Mouse (Mus musculus) limb, embryonic 11.5 days (tissue): ENCODE measurements at regions not wholly inside any gene's neighbourhood (a gene's known extent, or its start where the extent isn't known, plus 50 kb on each side); places are given as distances from the start of the nearest gene placed in this dataset.

Experiments
- ATAC-seq: fragments of 200-750 bp; cut with Nextera tagmentation; 2 replicates; pipeline ENCODE4 v1.8.0; 2017; ENCODE audit warnings: low read depth; ENCODE audit not compliant: insufficient number of reproducible peaks, low FRiP score, low TSS enrichment
- DNase-seq: peaks from one replicate; pipeline ENCODE4 v3.0.0-alpha.2; 2015; ENCODE audit warnings: low spot score
- H3K27ac ChIP-seq: fragments of 300-500 bp; sonication (generic); replicated peaks from 2 replicates; pipeline ENCODE4 v1.5.1; 2014; ENCODE audit warnings: low read depth, mild to moderate bottlenecking, low read length
- H3K27me3 ChIP-seq: fragments of 300-500 bp; sonication (generic); 2 replicates; pipeline ENCODE4 v1.6.1; 2014; ENCODE audit warnings: mild to moderate bottlenecking, low read length, mixed read lengths; ENCODE audit not compliant: control insufficient read depth, insufficient read depth
- H3K36me3 ChIP-seq: fragments of 300-500 bp; sonication (generic); 2 replicates; pipeline ENCODE4 v1.6.1; 2014; ENCODE audit warnings: mild to moderate bottlenecking, low read length, moderate library complexity, mixed read lengths; ENCODE audit not compliant: control insufficient read depth, insufficient read depth
- H3K4me1 ChIP-seq: fragments of 300-500 bp; sonication (generic); 2 replicates; pipeline ENCODE4 v1.6.1; 2014; ENCODE audit warnings: low read length, mixed read lengths; ENCODE audit not compliant: control insufficient read depth, insufficient read depth
- H3K4me2 ChIP-seq: fragments of 300-500 bp; sonication (generic); 2 replicates; pipeline ENCODE4 v1.6.1; 2014; ENCODE audit warnings: low read depth, mild to moderate bottlenecking, moderate library complexity; ENCODE audit not compliant: severe bottlenecking
- H3K4me3 ChIP-seq: fragments of 300-500 bp; sonication (generic); 2 replicates; pipeline ENCODE4 v1.5.1; 2014; ENCODE audit warnings: low read depth, low read length
- H3K9ac ChIP-seq: fragments of 300-500 bp; sonication (generic); 2 replicates; pipeline ENCODE4 v1.6.1; 2014; ENCODE audit warnings: mild to moderate bottlenecking, low read length
- H3K9me3 ChIP-seq: fragments of 300-500 bp; sonication (generic); 2 replicates; pipeline ENCODE4 v1.6.1; 2016; ENCODE audit warnings: low read length; ENCODE audit not compliant: control insufficient read depth
- WGBS: fragments of 180-500 bp; shearing (Covaris S2); extraction: QIAGEN DNeasy Blood & Tissue Kit; methylation state at CpG from one replicate; pipeline ENCODE4 v1.1.7; 2014; 5-methylcytosine and 5-hydroxymethylcytosine counted together

GRCm38 (mm10) chr19:22008053-22008935, 130.6 kb upstream of the Trpm3 start:
- no peaks in the 10 kb centered on the region for H3K9me3 ChIP-seq
- DNase-seq (no peak), ATAC-seq (no peak)
- no peak overlapping the region for H3K4me3 ChIP-seq
- H3K4me1 ChIP-seq = no peaks in the 10 kb centered on the region
- WGBS = 89% methylated on average over 13 of the region's 13 CpGs
- H3K27me3 ChIP-seq = no peaks in the 10 kb centered on the region
- no peaks in the 10 kb centered on the region for H3K36me3 ChIP-seq
- H3K27ac ChIP-seq = no peak overlapping the region
- H3K9ac ChIP-seq = no peak overlapping the region
- H3K4me2 ChIP-seq = no peak overlapping the region

DNA sequence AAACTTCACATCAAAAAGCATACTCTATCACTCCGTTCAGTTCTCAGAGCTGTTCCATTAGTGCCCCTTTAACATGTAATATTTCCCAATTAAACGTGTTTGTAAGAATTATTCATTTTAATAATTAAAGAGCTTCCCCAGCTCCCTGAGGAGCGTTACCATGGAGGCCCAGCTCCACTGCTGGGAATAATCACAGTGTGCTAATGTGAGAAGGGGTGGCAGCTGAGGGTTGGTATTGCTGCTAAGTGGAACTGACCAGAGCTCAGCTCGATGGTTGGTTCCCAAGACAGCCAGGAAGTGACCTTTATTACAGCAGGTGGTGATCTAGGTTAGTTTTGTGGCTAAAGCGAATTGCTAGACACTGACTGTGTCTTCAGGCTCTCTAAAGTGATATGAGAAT, 128.6 kb upstream of the Trpm3 start:
- no peak overlapping the region for H3K27ac ChIP-seq
- no peak overlapping the region for H3K9ac ChIP-seq
- DNase-seq (no peak), ATAC-seq (no peak)
- no peaks in the 10 kb centered on the region for H3K9me3 ChIP-seq
- no peak overlapping the region for H3K4me2 ChIP-seq
- no peaks in the 10 kb centered on the region for H3K27me3 ChIP-seq
- WGBS = 76% methylated on average over 5 of the region's 5 CpGs
- no peaks in the 10 kb centered on the region for H3K36me3 ChIP-seq
- no peaks in the 10 kb centered on the region for H3K4me1 ChIP-seq
- H3K4me3 ChIP-seq = no peak overlapping the region

DNA sequence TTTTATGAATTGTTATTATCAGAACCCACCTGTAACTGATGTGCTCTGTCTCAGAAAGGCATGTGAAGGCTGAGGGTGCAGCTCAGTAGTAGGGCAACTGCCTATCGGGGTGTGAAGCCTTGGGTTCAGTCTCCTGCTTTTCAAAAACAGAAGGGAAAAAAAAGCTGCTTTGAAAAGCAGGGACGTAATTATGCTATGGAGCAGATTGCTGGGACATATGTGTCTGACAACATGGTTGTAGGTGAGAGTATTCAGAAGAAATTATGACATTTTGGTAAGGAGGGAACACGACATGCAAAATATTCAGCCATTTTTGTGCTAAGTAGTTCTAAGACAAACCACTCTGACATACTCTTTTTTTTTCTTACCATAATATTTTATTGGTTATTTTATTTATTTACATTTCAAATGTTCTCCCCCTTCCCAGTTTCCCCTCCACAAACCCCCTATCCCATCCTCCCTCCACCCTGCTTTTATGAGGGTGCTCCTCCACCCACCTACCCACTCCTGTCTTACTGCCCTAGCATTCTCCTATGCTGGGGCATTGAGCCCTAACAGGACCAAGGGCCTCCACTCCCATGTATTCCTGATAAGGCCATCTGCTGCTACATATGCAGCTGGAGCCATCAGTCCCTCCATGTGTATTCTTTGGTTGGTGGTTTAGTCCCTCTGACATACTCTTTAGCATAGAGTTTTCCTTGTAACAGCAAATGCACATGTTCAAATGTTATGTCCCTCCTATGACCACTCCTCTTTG, 122.8 kb upstream of the Trpm3 start:
- no peaks in the 10 kb centered on the region for H3K27me3 ChIP-seq
- no peaks in the 10 kb centered on the region for H3K36me3 ChIP-seq
- no peak overlapping the region for H3K9ac ChIP-seq
- H3K9me3 ChIP-seq = no peaks in the 10 kb centered on the region
- H3K4me2 ChIP-seq = no peak overlapping the region
- no peaks in the 10 kb centered on the region for H3K4me1 ChIP-seq
- H3K27ac ChIP-seq = no peak overlapping the region
- no peak overlapping the region for H3K4me3 ChIP-seq
- no peak for ATAC-seq
- 82% methylated on average over 3 of the region's 3 CpGs for WGBS
- DNase-seq = no peak

DNA sequence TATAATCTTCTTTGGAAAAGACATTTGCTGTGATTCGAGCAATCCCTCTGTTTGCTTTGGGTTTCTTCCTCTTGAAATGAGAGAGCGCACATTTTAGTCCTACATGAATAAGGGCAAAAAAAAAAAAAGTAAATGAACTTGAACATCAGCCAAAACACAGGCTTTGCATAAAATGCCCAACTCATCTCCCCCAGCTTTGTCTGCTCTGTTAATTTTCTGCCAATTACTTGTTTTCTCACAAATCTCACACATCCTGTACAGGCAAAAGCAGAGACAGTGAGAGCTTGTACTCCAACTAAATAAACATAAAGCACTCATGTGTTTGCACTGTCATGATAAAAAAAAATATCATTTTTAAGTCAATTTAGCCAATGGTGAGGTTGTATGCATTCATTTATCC, 121.4 kb upstream of the Trpm3 start:
- no peaks in the 10 kb centered on the region for H3K36me3 ChIP-seq
- H3K9ac ChIP-seq = no peak overlapping the region
- no peak for ATAC-seq
- H3K27me3 ChIP-seq = no peaks in the 10 kb centered on the region
- H3K9me3 ChIP-seq = no peaks in the 10 kb centered on the region
- no peak overlapping the region for H3K4me2 ChIP-seq
- 89% methylated on average over 2 of the region's 2 CpGs for WGBS
- DNase-seq = no peak
- no peaks in the 10 kb centered on the region for H3K4me1 ChIP-seq
- H3K27ac ChIP-seq = no peak overlapping the region
- no peak overlapping the region for H3K4me3 ChIP-seq

DNA sequence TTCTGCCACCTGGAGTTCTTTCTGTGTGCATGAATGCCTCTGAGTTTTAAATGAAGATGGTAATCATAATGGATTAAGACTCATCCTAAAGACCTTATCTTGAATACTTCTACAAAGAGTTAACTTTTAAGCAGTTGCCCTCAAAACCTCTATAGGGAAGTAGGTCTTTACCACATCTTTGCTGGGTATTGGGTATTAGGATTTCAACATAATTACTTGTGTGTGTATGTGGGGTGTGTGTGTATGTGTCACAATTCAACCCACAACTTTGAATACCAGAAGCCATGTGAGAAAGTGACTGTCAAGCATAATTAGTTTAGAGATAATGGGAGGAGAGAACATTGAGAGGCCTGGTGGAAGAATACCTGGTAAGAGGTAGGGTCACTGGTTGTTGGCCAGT, 111.3 kb upstream of the Trpm3 start:
- no peak overlapping the region for H3K4me2 ChIP-seq
- H3K36me3 ChIP-seq = no peaks in the 10 kb centered on the region
- no peak for DNase-seq
- no peaks in the 10 kb centered on the region for H3K27me3 ChIP-seq
- H3K27ac ChIP-seq = no peak overlapping the region
- no peaks in the 10 kb centered on the region for H3K4me1 ChIP-seq
- H3K9ac ChIP-seq = no peak overlapping the region
- no peak overlapping the region for H3K4me3 ChIP-seq
- no peak for ATAC-seq
- no peaks in the 10 kb centered on the region for H3K9me3 ChIP-seq

DNA sequence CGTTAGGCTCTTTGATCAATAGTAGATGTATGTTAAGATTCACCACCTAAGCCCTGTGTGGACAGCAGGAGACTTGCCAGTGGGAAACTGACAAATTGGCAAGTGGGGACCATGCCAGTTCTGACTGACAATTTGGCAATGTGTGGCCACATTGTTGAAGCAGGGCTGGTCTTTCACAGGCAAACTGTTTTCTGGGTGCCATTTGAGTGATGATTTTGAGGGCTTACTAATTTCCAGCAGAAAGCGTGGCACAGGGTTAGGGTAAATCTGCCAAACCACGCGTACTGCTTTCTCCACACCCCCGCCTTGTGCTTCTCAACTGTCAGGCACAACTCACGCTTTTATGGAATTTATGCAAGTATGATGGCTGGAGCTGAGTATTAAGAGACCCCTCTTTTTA, 91.2 kb upstream of the Trpm3 start:
- Histone ChIP-seq H3K9ac (no peak overlapping the region), H3K4me3 (no peak overlapping the region), H3K36me3 (no peaks in the 10 kb centered on the region), H3K9me3 (no peaks in the 10 kb centered on the region), H3K4me1 (no peaks in the 10 kb centered on the region), H3K27ac (no peak overlapping the region), H3K4me2 (no peak overlapping the region), H3K27me3 (no peaks in the 10 kb centered on the region)
- WGBS = 72% methylated on average over 6 of the region's 6 CpGs
- no peak for ATAC-seq
- DNase-seq = no peak

DNA sequence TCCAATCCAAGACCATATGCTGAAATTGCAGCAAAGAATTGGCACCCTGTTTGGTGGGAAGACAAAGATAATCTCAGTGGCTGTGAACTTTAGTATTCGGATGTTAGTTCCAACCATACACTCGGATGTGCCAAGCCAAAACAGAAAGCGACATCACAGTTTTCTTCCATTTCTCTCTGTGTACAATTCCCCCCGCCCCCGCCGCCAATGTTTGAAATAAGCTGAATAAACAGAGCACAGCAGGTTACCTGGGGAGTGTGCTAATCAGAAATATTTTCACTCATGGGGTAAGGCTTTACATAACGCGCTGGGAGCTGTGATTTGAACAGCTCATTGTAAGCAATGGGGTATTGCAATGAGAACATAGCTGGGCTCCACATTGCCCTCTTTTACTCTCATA, 72.5 kb upstream of the Trpm3 start:
- Histone ChIP-seq H3K36me3 (no peaks in the 10 kb centered on the region), H3K9me3 (no peaks in the 10 kb centered on the region), H3K27ac (no peak overlapping the region), H3K9ac (no peak overlapping the region), H3K4me3 (no peak overlapping the region), H3K4me2 (no peak overlapping the region), H3K27me3 (no peaks in the 10 kb centered on the region), H3K4me1 (no peaks in the 10 kb centered on the region)
- DNase-seq (no peak), ATAC-seq (no peak)
- 92% methylated on average over 8 of the region's 8 CpGs for WGBS

DNA sequence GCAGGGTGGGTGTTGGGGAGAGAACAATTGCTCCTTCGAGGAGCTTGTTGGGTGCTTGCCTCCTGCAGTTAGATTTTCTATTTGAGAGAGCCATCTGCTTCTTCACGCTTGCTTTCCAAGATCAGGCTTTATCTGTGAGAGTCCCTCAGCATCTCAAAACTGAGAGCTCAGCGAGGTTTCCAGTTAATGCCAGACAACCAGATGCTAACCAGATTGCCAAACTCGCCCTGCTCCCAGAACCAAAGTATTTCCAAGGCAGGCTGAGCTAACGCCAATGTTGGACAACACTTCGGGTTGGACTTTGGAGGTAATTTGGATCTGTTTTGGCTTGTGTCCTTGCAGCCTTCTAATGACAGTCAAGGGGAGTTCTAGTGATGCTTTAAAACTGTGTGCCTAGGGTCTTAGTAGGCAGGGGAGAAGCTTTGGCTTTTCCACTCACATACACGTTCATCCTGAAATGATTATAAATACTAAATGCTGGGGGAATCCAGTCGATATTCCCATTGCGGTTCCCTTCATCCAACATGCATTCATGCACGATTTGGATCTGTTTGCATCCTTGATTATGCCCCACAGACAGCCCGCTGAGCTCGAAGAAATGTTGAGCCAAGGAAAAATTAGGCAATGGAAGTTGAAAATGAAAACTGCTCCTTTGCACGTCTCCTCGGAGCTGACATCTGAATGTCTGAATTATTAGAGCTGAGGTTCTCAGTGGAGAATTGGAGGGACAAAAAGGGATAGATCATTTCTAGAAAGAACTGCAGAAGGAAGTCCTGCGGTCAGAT, 68.4 kb upstream of the Trpm3 start:
- Histone ChIP-seq H3K4me1 (no peaks in the 10 kb centered on the region), H3K27ac (no peak overlapping the region), H3K27me3 (no peaks in the 10 kb centered on the region), H3K4me3 (no peak overlapping the region), H3K9me3 (no peaks in the 10 kb centered on the region), H3K9ac (no peak overlapping the region), H3K4me2 (no peak overlapping the region), H3K36me3 (no peaks in the 10 kb centered on the region)
- DNase-seq (no peak), ATAC-seq (no peak)
- WGBS = 89% methylated on average over 15 of the region's 15 CpGs
